18 mouse cellular contexts compared by ENCODE assay signal in the genomic region with DNA sequence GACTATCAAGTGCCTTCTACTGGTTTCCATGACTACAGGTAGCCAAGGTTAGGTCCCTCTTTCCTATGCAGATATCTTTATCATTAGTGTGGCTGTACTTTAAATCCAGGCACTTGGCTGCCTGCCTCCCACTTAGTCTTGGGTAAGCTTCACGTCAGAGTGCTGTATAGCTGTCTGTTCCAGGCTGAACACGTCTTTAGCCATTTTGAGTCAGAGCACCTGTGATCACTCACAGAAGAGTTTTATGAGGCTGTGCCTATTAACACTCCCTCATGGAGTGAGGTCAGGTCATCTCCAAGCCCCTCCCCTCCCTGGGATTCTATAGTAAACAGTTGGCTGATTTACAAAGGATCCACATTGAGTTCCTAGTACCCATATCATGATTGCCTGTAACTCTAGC.
"Had no signal": no experiment of that assay in that cellular context is flagged by ENCODE, and none has a peak within 500 bp of the region (broad histone marks: within the 10 kb centered on the region; RNA-seq: fewer than 3 reads in every experiment).

No protein-coding gene starts in this region.

- H3K4me2 ChIP-seq: lung, embryonic 14.5 days; midbrain, embryonic 12.5 days; neural tube, embryonic 13.5 days; neural tube, embryonic 15.5 days had no signal

- H3K27me3 ChIP-seq: neural tube, embryonic 13.5 days; neural tube, embryonic 15.5 days had no signal

- ATAC-seq: midbrain, embryonic 16.5 days had no signal

- H3K4me1 ChIP-seq: midbrain, embryonic 10.5 days; midbrain, embryonic 12.5 days; neural tube, embryonic 13.5 days; neural tube, embryonic 15.5 days had no signal

- H3K9me3 ChIP-seq: midbrain, embryonic 10.5 days; midbrain, embryonic 12.5 days; neural tube, embryonic 13.5 days; neural tube, embryonic 15.5 days had no signal

- DNase-seq: lung, embryonic 14.5 days; lung, postnatal 10 days; lung, postnatal 4 days; midbrain, embryonic 14.5 days; retina, postnatal 1 day; right cerebral cortex, adult 18-20 months; right cerebral cortex, postnatal 25 days; right cerebral cortex, postnatal 4 days; spleen, adult 18-20 months; thymus, adult 18-20 months; thymus, postnatal 14 days; thymus, postnatal 36 days had no signal

- H3K36me3 ChIP-seq: midbrain, embryonic 10.5 days; midbrain, embryonic 12.5 days; neural tube, embryonic 13.5 days; neural tube, embryonic 15.5 days had no signal

- H3K4me3 ChIP-seq: midbrain, embryonic 10.5 days; midbrain, embryonic 12.5 days; myocyte; neural tube, embryonic 13.5 days; neural tube, embryonic 15.5 days had no signal

- H3K27ac ChIP-seq: midbrain, embryonic 10.5 days; midbrain, embryonic 12.5 days; neural tube, embryonic 13.5 days; neural tube, embryonic 15.5 days had no signal

- H3K9ac ChIP-seq: lung, embryonic 14.5 days; midbrain, embryonic 12.5 days; neural tube, embryonic 13.5 days; neural tube, embryonic 15.5 days had no signal
